Mouse (Mus musculus): ENCODE results near the gene Fadd.

Gene Fadd

DNA sequence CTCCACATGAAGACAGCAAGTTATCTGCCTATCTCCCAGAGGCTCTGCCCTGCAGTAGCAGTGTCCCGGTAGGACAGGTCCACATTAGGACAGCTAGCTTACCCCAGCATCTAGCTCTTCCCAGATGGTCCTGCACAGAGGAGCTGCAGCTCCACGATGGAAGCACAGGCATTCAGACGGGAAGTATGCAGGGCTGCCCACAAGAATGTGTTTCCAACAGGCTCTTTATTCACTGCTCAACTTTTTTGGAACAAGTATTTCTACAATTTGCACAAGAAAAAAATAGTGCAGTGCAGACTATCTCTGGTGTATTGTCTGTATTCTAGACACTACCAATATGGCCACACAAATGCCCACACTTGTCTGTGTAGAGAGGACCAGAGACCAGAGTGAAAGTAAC is 47.5 kb downstream of the Fadd start:
- DNase-seq (ENCODE audit: low read depth, low spot score), result no peak

DNA sequence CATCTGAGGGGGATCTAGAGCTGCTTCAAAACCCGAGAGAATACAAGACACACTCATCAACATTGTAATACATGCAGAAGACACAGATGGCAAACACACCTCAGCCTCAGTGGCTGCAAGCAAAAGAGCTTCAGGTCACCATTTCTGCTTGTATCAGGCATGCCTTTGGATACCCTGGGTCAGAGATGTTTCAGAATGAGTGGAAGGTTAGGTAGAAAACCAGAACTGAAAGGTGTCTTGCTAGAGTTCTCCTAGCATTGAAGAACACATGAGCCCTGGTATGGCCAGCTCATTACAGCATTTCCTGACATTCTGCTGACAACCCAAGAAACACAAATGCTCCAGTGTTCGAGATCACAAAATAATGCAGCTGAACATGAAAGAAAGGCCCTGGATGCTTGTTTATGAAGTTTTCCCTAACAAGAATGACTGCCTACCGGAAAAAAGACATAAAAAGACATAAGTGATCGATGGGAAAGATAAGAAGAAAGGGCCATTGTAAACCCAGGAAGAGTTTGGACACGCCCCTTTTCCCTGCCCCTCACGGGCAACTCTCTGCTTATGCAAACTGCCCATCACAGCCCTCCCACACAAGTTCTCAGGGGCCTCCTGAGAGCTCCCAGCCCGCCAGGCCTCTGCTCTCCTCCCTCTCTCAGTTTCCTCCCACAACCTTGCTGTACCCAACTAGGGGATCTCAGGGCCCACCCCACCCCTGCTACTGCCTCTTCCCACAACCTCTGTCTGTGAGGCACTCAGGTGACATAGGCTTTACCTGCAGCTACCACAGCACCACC is 50.5 kb downstream of the Fadd start:
- DNase-seq (ENCODE audit: low read depth, low spot score), result peak; percentile 30

DNA sequence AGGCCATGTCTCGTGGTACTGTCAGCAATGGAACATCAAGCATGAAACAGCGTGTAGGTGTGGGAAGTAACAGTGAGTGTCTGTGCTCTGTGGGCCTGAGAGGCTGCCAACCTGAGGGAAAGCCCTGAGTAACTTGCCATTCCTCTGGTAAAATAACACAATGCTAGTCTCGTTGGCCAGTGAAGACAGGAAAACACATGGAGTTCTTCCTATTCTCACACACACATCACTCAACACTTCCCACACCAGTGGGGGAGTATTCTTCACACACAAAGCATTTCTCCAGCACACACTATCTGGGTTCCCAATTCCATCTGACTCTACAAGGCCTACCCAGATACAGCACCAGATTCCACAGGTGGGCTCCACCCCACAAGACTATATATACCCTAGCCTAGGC is 52.4 kb downstream of the Fadd start:
- no peak for DNase-seq (ENCODE audit: low read depth, low spot score)

DNA sequence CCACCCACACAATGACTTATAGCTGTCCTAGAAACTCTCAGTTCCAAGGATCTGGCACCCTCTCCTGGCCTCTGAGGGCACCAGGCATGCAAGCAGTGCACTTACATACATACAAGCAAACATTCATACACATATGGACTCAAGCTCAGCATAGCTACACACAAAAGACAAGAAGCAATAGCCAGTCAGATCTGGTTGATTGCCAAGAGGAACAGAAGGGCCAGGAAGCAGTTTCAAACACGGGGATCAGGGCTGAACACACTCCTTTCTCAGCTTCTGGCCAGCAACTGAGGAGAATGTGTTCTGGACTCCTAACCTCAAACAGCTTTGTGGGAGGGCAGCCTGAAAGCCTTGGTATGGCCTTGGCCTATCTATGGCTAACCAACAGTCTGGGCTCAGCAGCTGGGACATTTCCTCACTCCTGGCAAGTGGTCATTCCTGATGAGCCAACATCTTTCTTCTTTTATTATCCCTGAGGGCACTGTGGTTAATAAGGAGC is 54.5 kb downstream of the Fadd start:
- DNase-seq (ENCODE audit: low read depth, low spot score), result no peak

All from mesoderm, embryonic 11.5 days (tissue).